Mouse (Mus musculus) limb, embryonic 10.5 days (tissue): ENCODE measurements around the gene Abhd14b. TPM values are rescaled to one million over a fixed set of nuclear protein-coding genes. Genes with fewer than 3 reads are reported as not detected.
A peak's percentile ranks its signal among the peaks of the same experiment; 100 is the strongest.

Experiments
- DNase-seq: peaks from one replicate; pipeline ENCODE4 v3.0.0-alpha.2; 2017; ENCODE audit warnings: low spot score
- H3K27ac ChIP-seq: fragments of 300-500 bp; sonication (generic); 2 replicates; pipeline ENCODE4 v1.5.1; 2016; ENCODE audit warnings: mild to moderate bottlenecking
- H3K27me3 ChIP-seq: fragments of 300-500 bp; sonication (generic); 2 replicates; pipeline ENCODE4 v1.6.1; 2016; ENCODE audit warnings: low read depth, mild to moderate bottlenecking; ENCODE audit not compliant: poor library complexity, severe bottlenecking
- H3K36me3 ChIP-seq: fragments of 300-500 bp; sonication (generic); 2 replicates; pipeline ENCODE4 v1.6.1; 2016; ENCODE audit warnings: mild to moderate bottlenecking, moderate library complexity
- H3K4me1 ChIP-seq: fragments of 300-500 bp; sonication (generic); 2 replicates; pipeline ENCODE4 v1.6.1; 2016
- H3K4me3 ChIP-seq: fragments of 300-500 bp; sonication (generic); 2 replicates; pipeline ENCODE4 v1.5.1; 2016; ENCODE audit warnings: mild to moderate bottlenecking, moderate library complexity
- H3K9me3 ChIP-seq: fragments of 300-500 bp; sonication (generic); replicated peaks from 2 replicates; pipeline ENCODE4 v1.6.1; 2016; ENCODE audit warnings: mild to moderate bottlenecking
- WGBS: fragments of 180-500 bp; shearing (Covaris S2); methylation state at CpG from one replicate; pipeline ENCODE4 v1.1.7; 2016; 5-methylcytosine and 5-hydroxymethylcytosine counted together
- polyA plus RNA-seq: library from polyadenylated mRNA; unstranded; fragments of >200 nt; fragmentation: Nextera tagmentation; extraction: Ambion mirVana; gene quantifications from 2 replicates; pipeline ENCODE4 v1.2.1, GENCODE M21; 2016

Abhd14b gene
- polyA plus RNA-seq, 1 experiment from 2014 or later, result 7.6 TPM

GRCm38 (mm10) chr9:106475046-106475445, 27.8 kb downstream of the Abhd14b start:
- Histone ChIP-seq H3K27me3 (0 out of 2 replicates have a peak, but pooled peaks cover 9% of the 10 kb centered on the region), H3K4me3 (0 out of 2 replicates have a peak overlapping the region, but pooled peaks have one; percentile 1), H3K36me3 (peaks cover 11% of the 10 kb centered on the region), H3K9me3 (no peaks in the 10 kb centered on the region), H3K27ac (peak overlapping the region; percentile 73), H3K4me1 (peaks cover 57% of the 10 kb centered on the region)
- 76% methylated on average over 7 of the region's 7 CpGs for WGBS
- DNase-seq, result no peak

- no peak for DNase-seq
- WGBS, result 91% methylated on average over 10 of the region's 10 CpGs
- Histone ChIP-seq H3K4me1 (peaks cover 57% of the 10 kb centered on the region), H3K27ac (peak within 1 kb of the TSS; percentile 73), H3K9me3 (no peaks in the 10 kb centered on the region), H3K4me3 (peak within 1 kb of the TSS; percentile 71), H3K27me3 (0 out of 2 replicates have a peak, but pooled peaks cover 9% of the 10 kb centered on the region), H3K36me3 (peaks cover 17% of the 10 kb centered on the region)
Observed at GRCm38 (mm10) chr9:106475663-106476001, 28.4 kb downstream of the Abhd14b start, which contains the start of gene Rrp9. Gene Rrp9, plus strand, starts transcription at chr9:106475963.

- 0 out of 2 replicates have a peak, but pooled peaks cover 5% of the 10 kb centered on the region for H3K27me3 ChIP-seq
- WGBS, result 41% methylated on average over 16 of the region's 16 CpGs
- peak overlapping the region; percentile 71 for H3K4me3 ChIP-seq
- no peaks in the 10 kb centered on the region for H3K9me3 ChIP-seq
- peaks cover 23% of the 10 kb centered on the region for H3K36me3 ChIP-seq
- no peak for DNase-seq
- H3K4me1 ChIP-seq, result peaks cover 57% of the 10 kb centered on the region
- peak overlapping the region; percentile 69 for H3K27ac ChIP-seq
Observed at GRCm38 (mm10) chr9:106476002-106476923, 29.0 kb downstream of the Abhd14b start.

- under 1% methylated on average over 41 of the region's 41 CpGs for WGBS
- Histone ChIP-seq H3K4me3 (peak within 1 kb of the TSS; percentile 71), H3K4me1 (peaks cover 50% of the 10 kb centered on the region), H3K36me3 (peaks cover 31% of the 10 kb centered on the region), H3K27ac (peak within 1 kb of the TSS; percentile 69), H3K9me3 (no peaks in the 10 kb centered on the region), H3K27me3 (no peaks in the 10 kb centered on the region)
- peak; percentile 97 for DNase-seq
Observed at GRCm38 (mm10) chr9:106476924-106477484, 29.7 kb downstream of the Abhd14b start, which contains the start of gene Parp3. Gene Parp3, minus strand, starts transcription at chr9:106476949.

GRCm38 (mm10) chr9:106477649-106478048, 30.4 kb downstream of the Abhd14b start:
- Histone ChIP-seq H3K27ac (peak overlapping the region; percentile 69), H3K9me3 (no peaks in the 10 kb centered on the region)
- WGBS, result 5% methylated on average over 16 of the region's 16 CpGs

GRCm38 (mm10) chr9:106478101-106478500, 30.8 kb downstream of the Abhd14b start:
- Histone ChIP-seq H3K4me3 (peak overlapping the region; percentile 71), H3K27ac (0 out of 2 replicates have a peak overlapping the region, but pooled peaks have one; percentile 69), H3K36me3 (peaks cover 39% of the 10 kb centered on the region), H3K4me1 (peaks cover 44% of the 10 kb centered on the region), H3K9me3 (no peaks in the 10 kb centered on the region), H3K27me3 (no peaks in the 10 kb centered on the region)
- WGBS, result 85% methylated on average over 9 of the region's 9 CpGs
- DNase-seq, result no peak

More at GRCm38 (mm10) chr9:106477649-106478048, 30.4 kb downstream of the Abhd14b start:
- H3K36me3 ChIP-seq, result peaks cover 35% of the 10 kb centered on the region
- peaks cover 44% of the 10 kb centered on the region for H3K4me1 ChIP-seq
- H3K4me3 ChIP-seq, result peak overlapping the region; percentile 71
- H3K27me3 ChIP-seq, result no peaks in the 10 kb centered on the region
- DNase-seq, result no peak

GRCm38 (mm10) chr9:106480541-106480940, 33.3 kb downstream of the Abhd14b start:
- Histone ChIP-seq H3K9me3 (no peaks in the 10 kb centered on the region), H3K27ac (no peak overlapping the region), H3K27me3 (no peaks in the 10 kb centered on the region), H3K4me1 (peaks cover 21% of the 10 kb centered on the region), H3K4me3 (no peak overlapping the region), H3K36me3 (peaks cover 64% of the 10 kb centered on the region)
- WGBS, result 92% methylated on average over 7 of the region's 7 CpGs
- no peak for DNase-seq

GRCm38 (mm10) chr9:106481075-106481474, 33.8 kb downstream of the Abhd14b start:
- DNase-seq, result no peak
- peaks cover 69% of the 10 kb centered on the region for H3K36me3 ChIP-seq
- H3K27ac ChIP-seq, result no peak overlapping the region
- H3K9me3 ChIP-seq, result no peaks in the 10 kb centered on the region
- peaks cover 16% of the 10 kb centered on the region for H3K4me1 ChIP-seq
- no peaks in the 10 kb centered on the region for H3K27me3 ChIP-seq
- H3K4me3 ChIP-seq, result no peak overlapping the region
- WGBS, result 97% methylated on average over 15 of the region's 15 CpGs

- no peak overlapping the region for H3K27ac ChIP-seq
- no peak for DNase-seq
- peaks cover 74% of the 10 kb centered on the region for H3K36me3 ChIP-seq
- H3K4me3 ChIP-seq, result no peak overlapping the region
- peaks cover 10% of the 10 kb centered on the region for H3K4me1 ChIP-seq
- whole genome bisulfite sequencing, result 91% methylated on average over 13 of the region's 13 CpGs
- no peaks in the 10 kb centered on the region for H3K27me3 ChIP-seq
- no peaks in the 10 kb centered on the region for H3K9me3 ChIP-seq
Observed at GRCm38 (mm10) chr9:106481676-106482075, 34.4 kb downstream of the Abhd14b start.

GRCm38 (mm10) chr9:106482578-106483115, 35.4 kb downstream of the Abhd14b start:
- Histone ChIP-seq H3K27ac (no peak overlapping the region), H3K36me3 (peaks cover 74% of the 10 kb centered on the region), H3K27me3 (no peaks in the 10 kb centered on the region), H3K4me3 (no peak overlapping the region), H3K4me1 (peaks cover 8% of the 10 kb centered on the region), H3K9me3 (no peaks in the 10 kb centered on the region)
- no peak for DNase-seq
- WGBS, result 89% methylated on average over 17 of the region's 17 CpGs

- no peaks in the 10 kb centered on the region for H3K27me3 ChIP-seq
- no peak overlapping the region for H3K4me3 ChIP-seq
- no peaks in the 10 kb centered on the region for H3K9me3 ChIP-seq
- 92% methylated on average over 10 of the region's 10 CpGs for WGBS
- DNase-seq, result no peak
- H3K4me1 ChIP-seq, result peaks cover 3% of the 10 kb centered on the region
- H3K36me3 ChIP-seq, result peaks cover 74% of the 10 kb centered on the region
- no peak overlapping the region for H3K27ac ChIP-seq
Observed at GRCm38 (mm10) chr9:106483136-106483535, 35.9 kb downstream of the Abhd14b start.

GRCm38 (mm10) chr9:106483606-106484005, 36.3 kb downstream of the Abhd14b start:
- H3K36me3 ChIP-seq, result peaks cover 74% of the 10 kb centered on the region
- H3K27ac ChIP-seq, result no peak overlapping the region
- H3K27me3 ChIP-seq, result no peaks in the 10 kb centered on the region
- H3K9me3 ChIP-seq, result no peaks in the 10 kb centered on the region
- no peak for DNase-seq
- H3K4me1 ChIP-seq, result no peaks in the 10 kb centered on the region
- no peak overlapping the region for H3K4me3 ChIP-seq
- WGBS, result 93% methylated on average over 17 of the region's 17 CpGs

- Histone ChIP-seq H3K36me3 (peaks cover 63% of the 10 kb centered on the region), H3K4me1 (no peaks in the 10 kb centered on the region)
- 92% methylated on average over 10 of the region's 10 CpGs for WGBS
Observed at GRCm38 (mm10) chr9:106485076-106485475, 37.8 kb downstream of the Abhd14b start.

More at GRCm38 (mm10) chr9:106485076-106485475, 37.8 kb downstream of the Abhd14b start:
- DNase-seq, result no peak
- Histone ChIP-seq H3K27me3 (no peaks in the 10 kb centered on the region), H3K9me3 (no peaks in the 10 kb centered on the region), H3K27ac (no peak overlapping the region), H3K4me3 (no peak overlapping the region)
